Mouse (Mus musculus) heart, adult 2 months (tissue): ENCODE results near the gene Syn3.

ENCODE experiments used
- CTCF ChIP-seq: fragments of 200-600 bp; IDR thresholded peaks from 2 replicates; pipeline ENCODE4 v1.8.1; 2022; ENCODE audit warnings: antibody characterized with exemption, mild to moderate bottlenecking, moderate library complexity
- EP300 ChIP-seq: fragments of 200-500 bp; IDR thresholded peaks from 2 replicates; pipeline ENCODE4 v1.6.1; 2011; ENCODE audit warnings: low read depth, low read length, control low read depth; ENCODE audit not compliant: insufficient read depth
- POLR2A ChIP-seq: fragments of 200-500 bp; IDR thresholded peaks from 2 replicates; pipeline ENCODE4 v1.6.1; 2011; ENCODE audit warnings: mild to moderate bottlenecking, low read depth, low read length, control low read depth; ENCODE audit not compliant: insufficient read depth

- TF ChIP-seq CTCF, result no peak
- TF ChIP-seq EP300, result no peak
- TF ChIP-seq POLR2A, result no peak
Measured at GRCm38 (mm10) chr10:86297307-86297706, 201.4 kb downstream of the Syn3 start.
